Mouse (Mus musculus) adrenal gland (tissue): ENCODE data around the gene Hdac6.

Experiments
- intact Hi-C: fragments of 180-260 bp; cut with DNase I; formaldehyde crosslinking; loops from one replicate; pipeline ENCODE4 v1.15.1; 2025
- long read RNA-seq, 2 experiments: library from polyadenylated mRNA; unstranded; transcript quantifications; one replicate each; pipeline ENCODE4 v2.0.0; 2020; ENCODE audit warnings: borderline replicate concordance in 1 of 2; ENCODE audit not compliant: insufficient replicate concordance in 1 of 2

The Hdac6 gene
- long read RNA-seq, experiment 1, partial matches to known transcripts = 2 of 4 reads
- long read RNA-seq, experiment 1, other reads (novel, unspliced or antisense) = 2 of 4 reads
- long read RNA-seq, experiment 2, full-length matches to known transcripts = 1 of 6 reads
- long read RNA-seq, experiment 2, partial matches to known transcripts = 5 of 6 reads
- long read RNA-seq, experiment 2, other reads (novel, unspliced or antisense) = 0 of 6 reads

- intact Hi-C loops = no loop called here
These were observed at the start of gene Hdac6 for GRCm38 (mm10) chrX:7947108-7947899. Gene Hdac6 (minus strand): TSS chrX:7947889.

GRCm38 (mm10) chrX:7993068-7993735 is 45.5 kb upstream of the Hdac6 start:
- intact Hi-C loops = no loop called here

- intact Hi-C loops = no loop called here
These were observed 44.8 kb upstream of the Hdac6 start for GRCm38 (mm10) chrX:7992379-7993067.

GRCm38 (mm10) chrX:7981368-7981767 is 33.7 kb upstream of the Hdac6 start:
- intact Hi-C loops = no loop called here

- intact Hi-C loops = no loop called here
These were observed 30.2 kb upstream of the Hdac6 start, which contains the start of gene Gata1 for GRCm38 (mm10) chrX:7977892-7978291. Gene Gata1 (minus strand): TSS chrX:7978071.

GRCm38 (mm10) chrX:7971292-7971691 is 23.6 kb upstream of the Hdac6 start:
- intact Hi-C loops = no loop called here

- intact Hi-C loops = no loop called here
These were observed 21.2 kb upstream of the Hdac6 start for GRCm38 (mm10) chrX:7968899-7969298.

GRCm38 (mm10) chrX:7968226-7968625 is 20.5 kb upstream of the Hdac6 start:
- intact Hi-C loops = no loop called here

GRCm38 (mm10) chrX:7967596-7968201 is 20.0 kb upstream of the Hdac6 start:
- intact Hi-C loops = no loop called here

- intact Hi-C loops = no loop called here
These were observed 18.5 kb upstream of the Hdac6 start for GRCm38 (mm10) chrX:7966161-7966560.

GRCm38 (mm10) chrX:7963829-7964626 is 16.3 kb upstream of the Hdac6 start:
- intact Hi-C loops = no loop called here

- intact Hi-C loops = no loop called here
These were observed 11.2 kb upstream of the Hdac6 start for GRCm38 (mm10) chrX:7958868-7959267.

- intact Hi-C loops = no loop called here
These were observed 2.4 kb upstream of the Hdac6 start for GRCm38 (mm10) chrX:7950091-7950490.

- intact Hi-C loops = no loop called here
These were observed 307 bp upstream of the Hdac6 start for GRCm38 (mm10) chrX:7947900-7948492.

- intact Hi-C loops = no loop called here
These were observed 2.1 kb downstream of the Hdac6 start for GRCm38 (mm10) chrX:7945618-7946017.

- intact Hi-C loops = no loop called here
These were observed 10.0 kb downstream of the Hdac6 start for GRCm38 (mm10) chrX:7937667-7938066.

GRCm38 (mm10) chrX:7936874-7937273 is 10.8 kb downstream of the Hdac6 start:
- intact Hi-C loops = no loop called here

GRCm38 (mm10) chrX:7928270-7928790 is 19.4 kb downstream of the Hdac6 start, which contains the start of gene Eras:
Gene Eras (minus strand): TSS chrX:7928607.
- intact Hi-C loops = loop anchor here (10.0 kb wide), 1 partner anchor 186 kb away; no protein-coding TSS in a partner anchor

- intact Hi-C loops = loop anchor here (10.0 kb wide), 1 partner anchor 188 kb away; no protein-coding TSS in a partner anchor
These were observed 20.6 kb downstream of the Hdac6 start for GRCm38 (mm10) chrX:7927116-7927515.
